Mouse (Mus musculus): ENCODE measurements at regions not wholly inside any gene's neighbourhood (a gene's known extent, or its start where the extent isn't known, plus 50 kb on each side); places are given as distances from the start of the nearest gene placed in this dataset.

DNA sequence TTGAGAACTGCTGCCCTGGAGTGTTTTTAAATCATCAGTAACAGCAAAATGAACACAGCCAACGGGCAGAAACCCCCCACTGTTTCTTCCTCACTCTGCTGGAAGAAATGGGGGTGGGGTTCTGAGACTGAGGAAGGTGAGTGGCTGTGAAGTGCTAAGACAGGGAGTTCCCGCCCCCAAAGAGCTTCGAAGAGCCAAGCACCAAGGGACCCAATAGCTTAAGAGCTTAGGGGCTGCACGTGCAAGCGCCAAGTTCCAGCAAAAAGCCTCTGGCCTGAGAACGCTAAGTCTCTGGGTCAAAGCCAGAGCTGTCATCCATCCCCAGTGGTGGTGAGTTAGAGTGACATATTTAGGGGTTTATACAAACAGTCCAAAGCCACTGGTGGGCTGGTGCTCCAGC is 55.1 kb upstream of the Pcbd1 start:
- DNase-seq (ENCODE audit: low read depth) = no peak

DNA sequence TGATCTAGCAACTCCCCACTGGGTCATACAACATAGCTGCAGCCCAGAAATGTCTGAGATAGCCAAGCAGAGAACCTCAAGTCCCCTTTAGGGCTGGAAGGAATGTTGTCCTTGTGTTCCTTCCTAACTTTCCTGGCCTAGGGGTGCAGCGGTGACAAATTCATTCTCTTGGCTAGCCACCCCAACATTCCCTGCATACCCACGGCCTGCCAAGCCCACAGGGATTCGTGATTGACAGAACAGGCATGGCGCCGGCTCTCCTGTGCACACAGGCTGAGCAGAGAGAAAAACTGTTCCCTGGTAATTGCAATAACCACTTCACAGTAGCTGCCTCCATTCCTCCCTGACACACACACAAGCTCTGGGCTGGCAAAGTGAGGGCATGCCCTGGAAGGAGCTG is 60.5 kb upstream of the Pcbd1 start:
- DNase-seq (ENCODE audit: low read depth) = no peak

DNA sequence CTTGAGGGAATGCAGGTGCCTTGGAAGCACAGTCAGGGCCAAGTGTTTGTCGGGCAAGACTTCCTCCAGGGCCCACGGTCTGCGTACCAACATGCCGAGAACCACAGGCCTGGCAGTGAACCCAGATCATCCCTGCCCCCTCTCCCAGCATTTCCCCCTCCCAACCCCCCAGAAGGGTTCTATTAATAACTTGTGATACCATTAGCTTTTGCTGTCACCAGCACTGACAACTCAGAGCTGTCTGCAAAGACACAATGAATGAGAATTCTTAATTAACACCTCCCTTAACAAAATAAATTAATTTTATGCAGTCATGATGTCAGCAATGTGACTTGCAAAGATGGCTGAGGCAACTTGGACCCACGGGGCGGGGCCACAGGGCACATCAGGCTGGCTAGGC is 61.9 kb upstream of the Pcbd1 start:
- DNase-seq (ENCODE audit: low read depth) = no peak

DNA sequence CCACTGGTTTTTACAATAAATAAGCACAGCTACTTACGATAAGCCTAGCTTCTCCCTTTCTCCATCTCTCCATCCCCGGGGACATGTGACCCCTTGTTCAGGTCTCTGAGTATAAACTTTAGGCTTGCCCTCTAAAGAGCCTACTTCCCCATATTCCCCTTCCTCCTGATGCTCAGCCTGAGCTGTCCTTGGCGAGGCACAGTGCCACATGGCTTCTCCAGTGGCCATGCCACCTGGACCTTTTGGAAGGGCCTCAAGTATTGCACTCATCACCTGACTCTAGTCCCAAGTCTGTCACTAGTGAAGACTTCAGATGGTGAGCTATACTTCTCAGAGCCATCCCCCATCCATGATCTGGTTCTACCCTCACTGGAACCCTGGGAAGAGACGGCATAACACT is 64.1 kb upstream of the Pcbd1 start:
- DNase-seq (ENCODE audit: low read depth) = no peak

DNA sequence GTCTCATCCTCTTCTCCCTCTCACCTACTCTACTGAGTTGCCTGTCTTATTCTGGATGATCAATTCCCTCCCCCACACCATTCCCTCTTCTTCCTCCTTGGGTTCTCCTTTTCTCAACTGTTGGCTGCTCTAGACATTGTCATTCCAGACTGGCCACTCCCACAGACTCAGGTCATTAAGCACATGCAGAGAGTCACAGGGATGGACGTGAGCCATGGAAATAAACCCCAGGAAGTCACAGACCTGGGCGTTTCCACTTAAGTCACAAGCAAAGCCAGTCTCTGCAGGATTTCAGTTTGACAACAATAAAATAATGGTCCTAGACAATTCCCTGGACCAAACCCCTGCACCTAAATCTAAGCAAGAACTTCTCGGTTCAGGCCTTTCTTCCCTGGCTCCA is 65.0 kb upstream of the Pcbd1 start:
- no peak for DNase-seq (ENCODE audit: low read depth)

DNA sequence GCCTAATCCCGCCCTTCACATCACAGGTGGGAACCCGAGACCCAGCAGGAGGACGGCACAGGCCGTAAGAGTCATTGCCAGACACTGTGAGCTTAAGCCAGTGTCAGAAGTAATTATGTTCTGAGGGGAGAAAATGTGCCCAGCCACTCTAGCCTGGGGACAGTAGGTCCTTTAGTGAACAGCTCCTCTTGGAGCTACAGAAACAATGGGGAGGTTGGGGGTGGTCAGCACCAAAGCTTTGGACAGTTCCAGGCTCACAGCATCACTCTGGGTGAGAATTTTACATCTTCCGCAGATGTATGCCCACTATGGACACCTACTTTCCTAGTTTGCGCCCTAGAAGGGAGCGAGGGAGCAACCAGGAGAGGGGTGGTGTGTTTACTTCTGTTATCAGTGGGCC is 65.7 kb upstream of the Pcbd1 start:
- DNase-seq (ENCODE audit: low read depth) = peak; percentile 16

DNA sequence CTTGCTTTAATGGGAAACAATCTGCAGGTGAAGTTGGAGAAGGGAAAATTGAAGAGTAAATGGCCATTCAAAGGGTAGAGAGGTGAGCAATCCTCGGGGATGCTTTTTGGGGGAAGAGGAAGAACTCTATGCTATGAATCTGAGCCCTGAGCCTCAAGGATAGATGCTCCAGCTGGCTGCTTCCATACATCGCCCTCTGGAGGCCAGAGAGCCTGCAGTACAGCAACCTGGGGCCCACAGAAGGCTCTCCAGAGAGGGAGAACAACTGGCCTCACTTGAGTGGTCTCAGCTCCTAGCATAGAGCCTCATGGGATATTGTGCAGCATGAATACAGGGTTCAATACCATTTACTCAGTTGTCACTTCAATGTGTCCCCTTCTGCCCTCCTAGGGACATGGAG is 69.6 kb upstream of the Pcbd1 start:
- peak; percentile 6 for DNase-seq (ENCODE audit: low read depth)

DNA sequence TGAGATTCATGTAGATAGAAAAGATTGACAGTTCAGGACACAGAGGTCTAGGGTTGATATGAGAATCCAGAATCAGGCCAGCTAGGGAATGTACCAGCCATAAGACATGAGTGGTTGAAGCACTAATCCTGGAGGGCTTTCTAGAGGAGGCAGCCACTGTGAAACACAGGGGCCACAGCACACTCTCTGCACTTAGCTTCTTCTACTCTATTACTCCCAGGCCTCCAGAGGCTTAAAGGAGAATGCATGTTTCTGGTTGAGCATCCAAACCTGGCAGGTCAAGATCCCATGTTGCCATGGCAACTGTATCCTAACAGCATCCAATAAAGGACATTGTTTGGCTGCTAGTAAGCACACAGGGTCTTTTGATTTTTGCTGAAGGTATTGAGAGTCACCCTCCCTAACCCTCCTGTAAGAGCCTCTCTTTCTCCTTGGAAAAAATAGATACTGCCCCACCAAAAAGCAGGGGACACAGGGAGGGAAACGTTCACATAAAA is 76.9 kb upstream of the Pcbd1 start:
- no peak for DNase-seq (ENCODE audit: low read depth)

DNA sequence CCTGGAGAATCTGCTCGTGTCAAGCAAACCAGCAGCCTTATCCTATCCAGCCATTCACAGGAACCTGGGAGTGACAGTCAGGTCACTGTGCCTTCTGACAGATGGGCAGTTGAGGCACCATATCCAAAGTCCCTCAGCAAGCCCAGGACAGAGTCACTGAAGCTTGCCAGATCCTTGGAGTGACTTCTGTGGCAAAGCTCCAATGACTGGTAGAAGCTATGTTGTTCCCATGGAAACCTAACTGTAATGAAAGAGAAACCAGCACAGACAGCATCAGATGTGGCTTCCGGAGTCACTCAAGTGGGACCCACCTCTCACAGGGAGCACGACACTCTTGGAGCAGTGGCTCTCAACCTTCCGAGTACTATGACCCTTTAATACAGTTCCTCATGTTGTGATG is 78.4 kb upstream of the Pcbd1 start:
- DNase-seq (ENCODE audit: low read depth) = no peak

DNA sequence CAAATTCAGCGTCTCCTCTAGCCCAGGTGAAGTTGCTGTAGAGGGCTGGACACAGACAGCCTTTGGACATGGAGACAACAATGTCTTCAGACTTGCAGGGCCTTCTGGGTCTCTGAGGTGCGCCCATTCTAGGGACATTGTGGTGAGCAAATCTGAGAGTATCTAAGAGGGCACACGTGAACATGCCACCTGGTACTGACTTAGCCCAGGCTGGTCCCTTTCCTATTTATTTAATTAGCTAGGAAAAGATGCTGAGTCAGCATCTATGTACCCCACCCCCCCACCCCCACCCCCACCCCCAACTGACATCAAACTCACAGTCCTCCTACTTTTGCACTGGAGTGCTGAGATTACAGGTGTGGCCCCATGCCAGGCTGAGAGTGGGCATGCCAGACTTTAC is 81.7 kb upstream of the Pcbd1 start:
- DNase-seq (ENCODE audit: low read depth) = no peak

DNA sequence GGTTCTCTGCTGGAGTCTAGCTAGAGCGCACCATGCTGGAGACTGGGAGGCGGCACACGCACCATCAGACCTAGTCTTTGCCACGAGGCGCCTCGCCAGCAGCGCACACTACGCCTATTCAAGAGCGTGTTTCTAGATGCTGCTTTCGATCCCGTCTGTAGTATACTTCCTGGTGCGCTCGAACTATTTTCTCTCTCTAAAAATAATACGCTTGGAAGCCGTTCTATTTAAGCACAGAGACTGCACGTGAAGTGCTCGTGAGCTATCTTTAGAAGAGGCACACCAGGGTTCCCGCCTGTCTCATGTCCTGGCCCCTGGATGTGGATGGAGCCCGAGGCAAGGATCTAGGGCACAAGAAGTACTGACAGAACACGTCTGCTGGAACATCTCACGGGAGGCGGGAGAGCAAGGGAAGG is 87.4 kb upstream of the Pcbd1 start:
- DNase-seq (ENCODE audit: low read depth) = no peak

DNA sequence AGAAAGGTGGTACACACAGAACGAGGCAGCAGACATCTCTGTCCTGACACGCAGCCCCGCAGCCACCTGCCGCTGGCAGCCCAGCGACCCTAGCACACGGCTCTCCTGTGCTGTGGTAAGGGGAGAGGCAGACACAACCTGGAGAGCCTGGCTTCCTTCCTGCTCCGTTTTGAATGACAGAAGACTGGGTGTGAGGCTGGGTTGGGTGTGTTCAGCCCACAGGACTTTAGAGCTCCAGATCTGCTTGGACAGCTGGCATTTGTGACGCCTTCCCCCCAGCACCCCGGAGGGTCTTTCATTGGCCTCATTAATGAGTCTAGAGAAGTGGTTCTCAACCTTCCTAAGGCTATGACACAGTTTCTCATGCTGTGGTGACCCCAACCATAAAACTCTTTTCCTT is 91.7 kb upstream of the Pcbd1 start:
- no peak for DNase-seq (ENCODE audit: low read depth)

DNA sequence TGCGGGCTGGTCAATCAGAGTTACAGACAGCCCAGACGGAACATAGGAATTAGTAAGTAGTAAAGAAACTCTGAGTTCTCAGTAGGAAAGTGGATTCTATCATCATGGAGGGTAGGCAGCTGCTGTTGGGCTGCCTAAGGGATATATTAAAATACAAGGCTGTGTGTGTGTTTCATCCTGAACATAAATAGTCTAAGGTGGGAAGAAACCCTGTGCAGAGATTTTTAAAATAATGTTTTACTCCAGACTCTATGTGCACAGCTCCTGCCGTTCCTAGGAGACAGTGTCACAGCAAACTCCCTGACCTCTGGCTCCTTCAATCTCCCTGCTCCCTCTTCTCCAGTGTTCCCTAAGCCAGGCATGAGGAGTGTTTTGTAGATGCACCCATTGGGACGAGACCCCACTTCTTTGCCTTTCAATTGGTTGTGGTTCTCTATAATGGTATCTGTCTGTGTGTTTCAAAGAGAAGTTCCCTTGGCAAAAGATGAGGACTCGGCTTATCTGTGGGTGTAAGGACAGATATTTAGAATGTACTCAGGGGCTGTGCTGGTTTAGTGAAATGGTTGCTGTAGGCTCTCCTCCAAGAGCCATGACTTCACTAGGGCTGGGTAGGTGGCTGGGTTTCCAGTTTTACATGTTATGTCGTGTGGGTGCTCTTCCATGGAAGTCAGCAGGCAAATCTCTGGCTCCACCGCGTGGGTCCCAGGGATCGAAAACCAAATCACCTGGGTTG is 93.1 kb upstream of the Pcbd1 start:
- DNase-seq (ENCODE audit: low read depth) = no peak

DNA sequence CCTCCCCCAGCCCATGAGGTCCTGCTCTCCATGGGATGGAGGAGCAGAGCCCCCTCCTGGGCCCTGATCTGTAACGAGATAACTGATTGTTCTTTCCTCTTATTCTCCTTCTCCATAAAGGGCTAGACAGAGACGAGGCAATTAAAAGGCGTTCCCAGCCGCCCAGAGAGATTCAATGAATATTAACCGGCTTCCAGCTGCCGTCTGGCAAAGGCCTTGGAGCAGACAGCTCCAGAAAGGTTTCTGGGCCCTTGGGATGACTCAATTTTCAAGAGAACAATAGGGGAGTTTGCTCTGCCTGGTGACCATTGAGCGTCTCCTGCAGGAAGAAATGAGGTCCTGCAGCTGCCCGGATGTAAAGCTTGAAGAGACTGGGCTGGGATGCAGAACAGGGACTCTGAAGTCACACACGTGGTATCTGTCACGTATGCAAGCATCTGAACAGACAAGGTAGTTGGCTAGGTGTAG is 104.0 kb upstream of the Pcbd1 start:
- peak; percentile 12 for DNase-seq (ENCODE audit: low read depth)

DNA sequence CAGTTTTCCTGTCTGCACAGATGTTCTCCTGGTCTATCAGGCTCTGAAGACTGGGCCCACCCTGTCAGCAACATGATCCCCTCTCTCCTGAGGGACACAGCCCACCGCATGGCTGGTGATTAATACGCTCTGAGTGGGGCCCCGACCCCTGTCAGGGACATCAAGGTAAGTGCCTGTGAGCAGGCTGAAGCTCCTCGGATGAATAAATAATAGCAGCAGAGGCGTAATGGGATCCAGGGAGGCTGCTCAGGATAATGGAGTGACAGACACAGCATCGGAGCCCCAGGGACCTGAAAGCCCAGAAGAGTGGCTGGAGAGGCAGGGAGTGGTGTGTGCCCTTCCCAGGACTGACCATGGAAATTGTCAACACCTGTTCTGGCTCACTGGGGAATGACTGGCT is 107.4 kb upstream of the Pcbd1 start:
- DNase-seq (ENCODE audit: low read depth) = no peak

DNA sequence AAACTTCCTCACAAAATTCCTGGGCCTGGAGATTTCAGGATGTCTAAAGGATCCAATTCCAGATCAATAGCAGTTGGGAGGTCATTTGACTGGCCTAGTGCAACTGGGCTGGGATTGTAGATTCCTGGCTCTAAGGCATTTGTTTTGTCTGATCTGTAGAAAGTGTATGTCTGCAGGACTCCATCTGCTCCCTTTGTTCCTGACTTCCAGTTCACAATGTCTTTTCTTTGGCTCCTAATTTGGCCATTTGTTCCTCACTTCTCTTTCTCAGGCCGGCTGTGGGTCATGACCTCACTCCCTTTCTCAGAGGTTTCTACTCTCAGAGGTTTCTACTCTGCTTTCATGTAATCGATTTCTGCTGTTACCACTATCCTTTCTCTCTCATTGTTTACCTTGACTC is 115.5 kb upstream of the Pcbd1 start:
- no peak for DNase-seq (ENCODE audit: low read depth)

DNA sequence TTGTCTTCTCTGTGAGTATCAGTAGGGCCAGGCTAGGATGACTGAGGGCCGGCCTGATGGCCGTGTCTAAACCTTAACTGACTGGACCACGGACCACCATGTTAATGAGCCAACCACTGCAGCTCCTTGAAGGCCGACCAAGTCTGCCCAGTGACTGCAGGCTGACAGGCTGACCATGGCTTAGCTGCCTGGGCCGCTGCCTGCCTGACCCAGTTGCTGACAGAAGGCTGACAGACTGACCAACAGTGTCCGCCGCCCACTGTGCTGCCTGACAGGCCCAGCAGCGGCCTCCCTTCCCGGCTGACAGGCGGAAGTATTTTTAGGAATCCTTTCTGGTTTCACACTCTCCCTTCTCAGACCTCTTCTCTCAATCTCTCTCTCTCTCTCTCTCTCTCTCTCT is 124.3 kb upstream of the Pcbd1 start:
- no peak for DNase-seq (ENCODE audit: low read depth)

DNA sequence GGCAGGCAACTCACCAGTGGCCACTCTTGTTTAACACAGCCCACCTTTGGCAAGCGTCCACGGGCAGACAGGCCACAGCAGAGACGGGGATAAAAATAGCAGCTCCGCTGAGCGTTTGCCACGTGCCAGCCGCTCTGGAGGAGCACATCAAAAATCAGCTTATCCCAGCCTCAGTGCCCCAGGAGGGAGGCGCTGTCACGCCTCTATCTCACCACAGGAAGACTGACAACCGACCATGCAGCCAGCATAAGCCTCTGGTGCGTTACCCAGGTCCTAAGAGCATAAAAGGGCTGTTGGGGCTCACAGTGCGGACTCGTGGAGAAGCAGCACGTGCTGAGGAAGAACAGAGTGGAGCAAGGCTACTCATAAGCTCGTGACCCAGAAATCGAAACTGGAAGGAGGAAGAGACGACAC is 126.4 kb upstream of the Unc5b start:
- DNase-seq (ENCODE audit: low read depth) = peak; percentile 20

DNA sequence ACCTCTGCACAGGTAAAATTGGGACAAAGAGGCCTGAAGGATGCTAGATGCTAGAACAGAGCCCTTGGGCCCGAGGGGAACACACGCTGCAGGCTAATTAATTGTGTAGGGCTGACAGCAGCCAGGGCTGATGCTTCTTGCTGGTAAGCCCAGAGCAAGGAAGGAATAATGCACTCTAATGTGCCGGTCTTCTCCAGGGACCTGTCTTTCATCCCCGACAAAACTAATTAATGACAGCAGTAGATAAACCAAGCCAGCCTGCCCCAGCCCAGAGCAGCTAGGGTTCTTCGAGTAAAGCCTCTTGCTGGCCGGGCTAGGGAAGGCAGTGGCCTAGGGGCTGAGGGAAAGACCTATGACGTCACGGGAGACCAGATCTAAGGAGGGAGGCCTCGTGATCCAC is 124.1 kb upstream of the Unc5b start:
- no peak for DNase-seq (ENCODE audit: low read depth)

DNA sequence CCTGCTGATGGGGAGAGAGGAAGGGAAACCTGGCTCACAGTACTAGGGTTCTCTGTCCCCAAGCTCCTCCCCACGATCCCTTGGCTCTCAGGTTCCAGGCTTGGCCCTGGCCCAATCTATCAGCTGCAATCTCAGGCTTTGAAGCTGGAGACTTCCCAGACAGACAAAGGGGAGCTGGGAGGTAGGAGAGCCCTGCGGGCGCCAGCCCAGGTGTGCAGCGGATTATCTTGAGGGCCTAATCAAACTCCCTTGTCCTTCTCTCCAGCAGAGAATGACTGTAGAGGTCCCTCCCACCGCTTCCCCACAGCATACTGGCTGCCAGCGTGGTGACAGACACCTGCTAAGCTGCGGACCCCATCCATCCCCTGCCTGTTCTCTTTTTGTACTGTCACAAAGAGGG is 121.1 kb upstream of the Unc5b start:
- no peak for DNase-seq (ENCODE audit: low read depth)

DNA sequence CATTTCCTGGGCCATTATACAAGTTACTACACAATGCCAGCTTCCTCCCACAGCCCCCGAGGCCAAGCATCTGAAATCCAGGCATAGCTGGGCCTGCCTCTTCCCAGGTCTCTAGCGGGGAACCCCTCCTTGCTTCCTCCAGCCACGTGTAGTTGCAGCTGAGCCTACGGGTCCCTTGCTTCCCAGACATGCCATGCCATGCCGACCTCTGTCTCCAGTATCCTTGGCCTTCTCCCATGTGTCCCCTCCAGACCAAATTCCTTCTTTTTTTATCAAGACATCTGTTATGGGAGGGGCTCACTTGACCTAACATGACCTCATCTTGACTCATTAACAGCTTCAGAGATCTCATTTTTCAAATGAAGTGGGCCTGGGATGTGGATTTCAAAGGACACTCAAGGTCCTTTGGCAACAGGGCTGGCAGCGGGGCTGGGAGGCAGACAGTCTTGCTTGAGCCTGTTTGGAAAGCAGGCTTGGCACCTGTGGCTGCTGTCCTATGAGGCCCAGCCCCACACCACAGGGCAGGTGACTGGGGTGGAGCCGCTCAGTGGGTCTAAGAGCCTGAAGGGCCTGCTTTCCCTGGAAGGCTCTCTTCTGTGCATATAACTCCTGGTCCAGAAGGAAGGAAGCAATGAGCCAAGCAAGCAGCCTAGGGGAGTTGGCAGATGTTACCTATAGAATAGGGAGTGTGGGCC is 117.7 kb upstream of the Unc5b start:
- DNase-seq (ENCODE audit: low read depth) = no peak

DNA sequence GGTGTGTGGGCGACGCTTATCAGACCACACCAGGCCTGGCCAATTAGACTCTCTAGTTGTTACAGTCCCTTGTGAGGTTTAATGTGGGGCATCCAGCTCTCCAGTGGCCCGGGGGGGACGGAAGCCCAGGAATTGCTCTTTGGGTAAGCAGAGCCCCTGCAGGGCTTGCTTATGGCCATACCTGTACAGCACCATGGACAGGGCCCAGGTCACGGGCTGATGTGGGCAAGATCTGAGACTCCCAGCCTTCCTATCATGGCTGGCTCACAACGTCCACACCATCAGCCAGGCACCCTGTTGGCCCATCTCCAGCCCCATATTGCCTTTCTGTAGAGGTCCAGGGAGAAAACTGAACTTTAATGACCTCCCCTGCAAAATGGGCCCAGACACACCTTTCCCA is 111.7 kb upstream of the Unc5b start:
- no peak for DNase-seq (ENCODE audit: low read depth)

DNA sequence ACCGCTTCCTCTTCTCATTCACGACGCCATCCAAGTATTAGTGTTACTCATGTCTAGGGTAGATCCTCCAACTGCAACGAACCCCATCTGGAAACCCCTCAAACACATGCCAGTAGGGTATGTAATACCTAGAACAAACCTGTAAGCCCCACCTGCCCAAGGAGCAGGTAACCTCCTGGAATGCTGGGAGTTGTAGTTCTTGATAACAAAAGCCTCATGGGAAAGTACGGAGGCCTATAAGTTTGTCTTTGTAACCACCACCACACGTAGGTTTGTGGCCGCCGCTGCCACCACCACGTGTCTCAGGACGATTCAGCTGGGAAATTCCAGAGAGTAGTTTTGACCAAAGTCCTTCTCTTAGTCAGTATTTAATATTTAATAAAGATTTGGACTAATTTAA is 107.4 kb upstream of the Unc5b start:
- DNase-seq (ENCODE audit: low read depth) = no peak

DNA sequence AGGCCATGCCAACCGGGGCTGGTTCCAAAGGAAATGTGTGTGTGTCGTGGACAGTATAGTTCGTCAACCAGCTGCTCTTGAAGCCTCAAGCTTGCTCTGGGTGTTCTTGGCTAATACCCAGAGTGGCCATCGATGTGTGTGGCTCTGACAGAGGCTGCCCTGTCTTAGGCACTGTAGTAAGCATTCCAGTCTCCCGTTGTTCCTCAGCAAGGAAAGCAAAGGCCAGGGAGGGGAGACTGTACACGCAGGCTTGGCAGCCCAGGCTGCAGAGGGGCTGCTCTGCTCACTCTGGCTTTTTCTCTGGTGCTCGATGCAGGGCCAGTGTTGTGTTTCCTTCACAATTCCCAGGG is 106.1 kb upstream of the Unc5b start:
- no peak for DNase-seq (ENCODE audit: low read depth)
